Mouse (Mus musculus): Measurements from ENCODE around the gene Nek4.

The Nek4 gene

GRCm38 (mm10) chr14:31004527-31004926 lies 53.4 kb downstream of the Nek4 start:
- Histone ChIP-seq H3K36me3 (ENCODE audit: control insufficient read depth, insufficient read depth, low read length, poor library complexity, severe bottlenecking) (no peaks in the 10 kb centered on the region), H3K27me3 (ENCODE audit: control insufficient read depth, insufficient read depth, low read length, poor library complexity, severe bottlenecking) (no peaks in the 10 kb centered on the region)
- no peak for DNase-seq (ENCODE audit: low read depth, low spot score)

GRCm38 (mm10) chr14:31006779-31007178 lies 55.6 kb downstream of the Nek4 start:
- DNase-seq (ENCODE audit: low read depth, low spot score) = no peak
- no peaks in the 10 kb centered on the region for H3K27me3 ChIP-seq (ENCODE audit: control insufficient read depth, insufficient read depth, low read length, poor library complexity, severe bottlenecking)
- peaks cover 8% of the 10 kb centered on the region for H3K36me3 ChIP-seq (ENCODE audit: control insufficient read depth, insufficient read depth, low read length, poor library complexity, severe bottlenecking)

GRCm38 (mm10) chr14:31011588-31011987 lies 60.4 kb downstream of the Nek4 start:
- no peaks in the 10 kb centered on the region for H3K27me3 ChIP-seq (ENCODE audit: control insufficient read depth, insufficient read depth, low read length, poor library complexity, severe bottlenecking)
- H3K36me3 ChIP-seq (ENCODE audit: control insufficient read depth, insufficient read depth, low read length, poor library complexity, severe bottlenecking) = peaks cover 25% of the 10 kb centered on the region
- no peak for DNase-seq (ENCODE audit: low read depth, low spot score)

GRCm38 (mm10) chr14:31013928-31014327 lies 62.8 kb downstream of the Nek4 start:
- DNase-seq (ENCODE audit: low read depth, low spot score) = no peak
- Histone ChIP-seq H3K36me3 (ENCODE audit: control insufficient read depth, insufficient read depth, low read length, poor library complexity, severe bottlenecking) (peaks cover 26% of the 10 kb centered on the region), H3K27me3 (ENCODE audit: control insufficient read depth, insufficient read depth, low read length, poor library complexity, severe bottlenecking) (no peaks in the 10 kb centered on the region)

GRCm38 (mm10) chr14:31016063-31016462 lies 64.9 kb downstream of the Nek4 start:
- no peaks in the 10 kb centered on the region for H3K27me3 ChIP-seq (ENCODE audit: control insufficient read depth, insufficient read depth, low read length, poor library complexity, severe bottlenecking)
- peaks cover 23% of the 10 kb centered on the region for H3K36me3 ChIP-seq (ENCODE audit: control insufficient read depth, insufficient read depth, low read length, poor library complexity, severe bottlenecking)
- DNase-seq (ENCODE audit: low read depth, low spot score) = no peak

- DNase-seq (ENCODE audit: low read depth, low spot score) = peak; percentile 61
- peaks cover 21% of the 10 kb centered on the region for H3K36me3 ChIP-seq (ENCODE audit: control insufficient read depth, insufficient read depth, low read length, poor library complexity, severe bottlenecking)
- H3K27me3 ChIP-seq (ENCODE audit: control insufficient read depth, insufficient read depth, low read length, poor library complexity, severe bottlenecking) = no peaks in the 10 kb centered on the region
These were observed 66.7 kb downstream of the Nek4 start for GRCm38 (mm10) chr14:31017854-31018253.

- Histone ChIP-seq H3K27me3 (ENCODE audit: control insufficient read depth, insufficient read depth, low read length, poor library complexity, severe bottlenecking) (no peaks in the 10 kb centered on the region), H3K36me3 (ENCODE audit: control insufficient read depth, insufficient read depth, low read length, poor library complexity, severe bottlenecking) (peaks cover 18% of the 10 kb centered on the region)
- peak; percentile 98 for DNase-seq (ENCODE audit: low read depth, low spot score)
These were observed 67.7 kb downstream of the Nek4 start, which contains the start of the genes Pbrm1 and Gnl3 for GRCm38 (mm10) chr14:31018860-31019291. Pbrm1 (plus strand) TSS chr14:31019138. Gnl3 (minus strand) TSS chr14:31019152.

GRCm38 (mm10) chr14:31019331-31020205 lies 68.4 kb downstream of the Nek4 start:
- H3K27me3 ChIP-seq (ENCODE audit: control insufficient read depth, insufficient read depth, low read length, poor library complexity, severe bottlenecking) = no peaks in the 10 kb centered on the region
- DNase-seq (ENCODE audit: low read depth, low spot score) = peak; percentile 92
- peaks cover 16% of the 10 kb centered on the region for H3K36me3 ChIP-seq (ENCODE audit: control insufficient read depth, insufficient read depth, low read length, poor library complexity, severe bottlenecking)

- Histone ChIP-seq H3K27me3 (ENCODE audit: control insufficient read depth, insufficient read depth, low read length, poor library complexity, severe bottlenecking) (no peaks in the 10 kb centered on the region), H3K36me3 (ENCODE audit: control insufficient read depth, insufficient read depth, low read length, poor library complexity, severe bottlenecking) (peaks cover 14% of the 10 kb centered on the region)
- DNase-seq (ENCODE audit: low read depth, low spot score) = no peak
These were observed 71.4 kb downstream of the Nek4 start for GRCm38 (mm10) chr14:31022579-31022978.

GRCm38 (mm10) chr14:31025785-31026184 lies 74.6 kb downstream of the Nek4 start:
- no peaks in the 10 kb centered on the region for H3K27me3 ChIP-seq (ENCODE audit: control insufficient read depth, insufficient read depth, low read length, poor library complexity, severe bottlenecking)
- peak; percentile 46 for DNase-seq (ENCODE audit: low read depth, low spot score)
- H3K36me3 ChIP-seq (ENCODE audit: control insufficient read depth, insufficient read depth, low read length, poor library complexity, severe bottlenecking) = peaks cover 17% of the 10 kb centered on the region
